12 mouse cellular contexts compared by ENCODE assay signal in the genomic region with DNA sequence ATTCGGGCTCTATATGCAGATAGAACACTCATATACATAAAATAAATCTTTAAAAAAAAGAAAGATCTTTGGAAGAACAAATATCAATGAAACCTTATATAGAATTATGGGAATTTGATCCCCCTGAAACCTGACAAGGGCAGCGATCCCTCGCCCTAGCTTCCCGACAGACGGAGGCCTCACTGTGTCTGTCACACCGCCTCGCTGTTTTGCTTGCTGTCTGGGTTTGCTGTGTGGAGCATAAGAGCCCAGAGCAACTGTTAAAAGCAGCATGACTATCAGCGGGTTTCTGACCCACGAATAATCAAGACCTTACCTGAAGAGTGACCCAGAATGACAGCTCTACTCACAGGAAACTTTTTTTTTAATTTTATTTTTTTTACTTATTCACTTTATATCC. TPM values are rescaled to one million over a fixed set of nuclear protein-coding genes. Genes with fewer than 3 reads are reported as not detected.
"Had no signal": no experiment of that assay in that cellular context is flagged by ENCODE, and none has a peak within 500 bp of the region (broad histone marks: within the 10 kb centered on the region; RNA-seq: fewer than 3 reads in every experiment).

No protein-coding gene starts in this region.

- DNase-seq: kidney, adult 2 months; left cerebral cortex, postnatal 4 days; liver, postnatal 0 days; lung, embryonic 14.5 days; right cerebral cortex, adult 18-20 months; thymus, postnatal 36 days had no signal

- ATAC-seq: liver, postnatal 0 days; lung, postnatal 0 days; midbrain, embryonic 15.5 days had no signal

RNA-seq across cellular contexts. Expression of a gene that starts 10.4 kb away (rescaled TPM):
- total RNA-seq: megakaryocyte, adult 5-6 weeks had no signal

RNA-seq across cellular contexts. Expression of a gene that starts 31.4 kb away (rescaled TPM):
- total RNA-seq: layer of hippocampus, postnatal 14 days; left cerebral cortex, adult 8-10 months; left cerebral cortex, postnatal 14 days; left cerebral cortex, postnatal 4 days; megakaryocyte, adult 5-6 weeks had no signal

RNA-seq across cellular contexts. Expression of a gene that starts 31.6 kb away (rescaled TPM):
- total RNA-seq: megakaryocyte, adult 5-6 weeks had no signal
